Mouse (Mus musculus) midbrain, postnatal 0 days (tissue): ENCODE measurements around the gene Sh3pxd2b. TPM values are rescaled to one million over a fixed set of nuclear protein-coding genes. Genes with fewer than 3 reads are reported as not detected.

Experiments used
- ATAC-seq: fragments of 200-750 bp; cut with Nextera tagmentation; 2 replicates; pipeline ENCODE4 v1.8.0; 2017; ENCODE audit warnings: moderate number of reproducible peaks, mild to moderate bottlenecking, moderate TSS enrichment, moderate library complexity; ENCODE audit not compliant: low FRiP score
- DNase-seq: peaks from one replicate; pipeline ENCODE4 v3.0.0-alpha.2; 2015; ENCODE audit warnings: low spot score
- H3K27ac ChIP-seq: fragments of 300-500 bp; sonication (generic); 2 replicates; pipeline ENCODE4 v1.5.1; 2014; ENCODE audit warnings: low read depth, mild to moderate bottlenecking, low read length, mixed read lengths
- H3K27me3 ChIP-seq: fragments of 300-500 bp; sonication (generic); 2 replicates; pipeline ENCODE4 v1.6.1; 2014; ENCODE audit warnings: low read length, control low read depth, mixed read lengths; ENCODE audit not compliant: insufficient read depth
- H3K36me3 ChIP-seq: fragments of 300-500 bp; sonication (generic); 2 replicates; pipeline ENCODE4 v1.6.1; 2014; ENCODE audit warnings: low read length, control low read depth, mixed read lengths; ENCODE audit not compliant: insufficient read depth
- H3K4me1 ChIP-seq: fragments of 300-500 bp; sonication (generic); 2 replicates; pipeline ENCODE4 v1.6.1; 2014; ENCODE audit warnings: mild to moderate bottlenecking, control low read depth, antibody characterized with exemption, low read length, mixed read lengths; ENCODE audit not compliant: insufficient read depth
- H3K4me2 ChIP-seq: fragments of 300-500 bp; sonication (generic); 2 replicates; pipeline ENCODE4 v1.6.1; 2014; ENCODE audit warnings: low read depth, mild to moderate bottlenecking, low read length, mixed read lengths; ENCODE audit not compliant: poor library complexity, severe bottlenecking
- H3K4me3 ChIP-seq: fragments of 300-500 bp; sonication (generic); 2 replicates; pipeline ENCODE4 v1.5.1; 2014; ENCODE audit warnings: low read depth, mild to moderate bottlenecking, low read length, moderate library complexity
- H3K9ac ChIP-seq: fragments of 300-500 bp; sonication (generic); replicated peaks from 2 replicates; pipeline ENCODE4 v1.6.1; 2014; ENCODE audit warnings: mild to moderate bottlenecking, low read length, moderate library complexity, mixed read lengths; ENCODE audit not compliant: poor library complexity, severe bottlenecking
- H3K9me3 ChIP-seq: fragments of 300-500 bp; sonication (generic); 2 replicates; pipeline ENCODE4 v1.6.1; 2016; ENCODE audit warnings: low read length, control low read depth
- CTCF ChIP-seq: IDR thresholded peaks from 2 replicates; pipeline ENCODE4 v1.5.1; 2016; ENCODE audit warnings: antibody characterized with exemption, mild to moderate bottlenecking
- WGBS: fragments of 180-500 bp; shearing (Covaris S2); extraction: QIAGEN DNeasy Blood & Tissue Kit; methylation state at CpG from one replicate; pipeline ENCODE4 v1.1.7; 2014; 5-methylcytosine and 5-hydroxymethylcytosine counted together
- polyA plus RNA-seq: library from polyadenylated mRNA; unstranded; fragments of >200 nt; fragmentation: Nextera tagmentation; extraction: Ambion mirVana; gene quantifications from 2 replicates; pipeline ENCODE4 v1.2.1, GENCODE M21; 2015
- total RNA-seq: library from RNA; depleted of rRNA; stranded (reverse); fragments of >200 nt; gene quantifications from 2 replicates; pipeline ENCODE4 v1.2.3, GENCODE M21; 2014

Sh3pxd2b gene
- total and polyA plus RNA-seq, 2 experiments from 2014 or later, result 8.7 to 47.5 TPM

GRCm38 (mm10) chr11:32409823-32410562 is 62.4 kb downstream of the Sh3pxd2b start:
- no peak for DNase-seq
- Histone ChIP-seq H3K9me3 (no peaks in the 10 kb centered on the region), H3K9ac (no peak overlapping the region)

GRCm38 (mm10) chr11:32420001-32420400 is 72.4 kb downstream of the Sh3pxd2b start:
- ATAC-seq, result no peak
- no peaks in the 10 kb centered on the region for H3K27me3 ChIP-seq
- no peak for DNase-seq
- peaks cover 51% of the 10 kb centered on the region for H3K36me3 ChIP-seq
- no peak overlapping the region for H3K27ac ChIP-seq
- no peak overlapping the region for H3K4me3 ChIP-seq
- H3K9ac ChIP-seq, result no peak overlapping the region
- 81% methylated on average over 5 of the region's 5 CpGs for WGBS
- no peaks in the 10 kb centered on the region for H3K9me3 ChIP-seq
- H3K4me1 ChIP-seq, result no peaks in the 10 kb centered on the region
- no peak for TF ChIP-seq CTCF
- no peak overlapping the region for H3K4me2 ChIP-seq

More at GRCm38 (mm10) chr11:32409823-32410562, 62.4 kb downstream of the Sh3pxd2b start:
- Histone ChIP-seq H3K4me1 (no peaks in the 10 kb centered on the region), H3K4me2 (no peak overlapping the region), H3K36me3 (peaks cover 32% of the 10 kb centered on the region), H3K4me3 (no peak overlapping the region), H3K27ac (no peak overlapping the region), H3K27me3 (no peaks in the 10 kb centered on the region)
- TF ChIP-seq CTCF, result no peak
- no peak for ATAC-seq
- 86% methylated on average over 11 of the region's 11 CpGs for WGBS

GRCm38 (mm10) chr11:32423311-32423710 is 75.7 kb downstream of the Sh3pxd2b start:
- TF ChIP-seq CTCF, result no peak
- no peak overlapping the region for H3K9ac ChIP-seq
- H3K27ac ChIP-seq, result no peak overlapping the region
- DNase-seq, result no peak
- H3K4me1 ChIP-seq, result no peaks in the 10 kb centered on the region
- no peak overlapping the region for H3K4me2 ChIP-seq
- no peak for ATAC-seq
- WGBS, result 77% methylated on average over 12 of the region's 12 CpGs
- no peak overlapping the region for H3K4me3 ChIP-seq
- H3K36me3 ChIP-seq, result peaks cover 41% of the 10 kb centered on the region
- no peaks in the 10 kb centered on the region for H3K9me3 ChIP-seq
- no peaks in the 10 kb centered on the region for H3K27me3 ChIP-seq

- Histone ChIP-seq H3K9me3 (no peaks in the 10 kb centered on the region), H3K36me3 (peaks cover 39% of the 10 kb centered on the region), H3K27me3 (no peaks in the 10 kb centered on the region), H3K4me1 (no peaks in the 10 kb centered on the region), H3K4me2 (no peak overlapping the region), H3K4me3 (no peak overlapping the region), H3K27ac (no peak overlapping the region), H3K9ac (no peak overlapping the region)
- DNase-seq (no peak), ATAC-seq (no peak)
- no peak for TF ChIP-seq CTCF
- 84% methylated on average over 4 of the region's 4 CpGs for WGBS
Measured at GRCm38 (mm10) chr11:32424600-32424999, 77.0 kb downstream of the Sh3pxd2b start.

- TF ChIP-seq CTCF, result no peak
- Histone ChIP-seq H3K4me3 (no peak overlapping the region), H3K36me3 (peaks cover 34% of the 10 kb centered on the region), H3K27me3 (no peaks in the 10 kb centered on the region), H3K27ac (no peak overlapping the region), H3K4me2 (no peak overlapping the region), H3K9me3 (no peaks in the 10 kb centered on the region), H3K4me1 (no peaks in the 10 kb centered on the region), H3K9ac (no peak overlapping the region)
- DNase-seq (no peak), ATAC-seq (no peak)
- 81% methylated on average over 10 of the region's 10 CpGs for WGBS
Measured at GRCm38 (mm10) chr11:32425043-32425658, 77.5 kb downstream of the Sh3pxd2b start.

- peaks cover 27% of the 10 kb centered on the region for H3K36me3 ChIP-seq
- H3K4me3 ChIP-seq, result no peak overlapping the region
- H3K4me2 ChIP-seq, result no peak overlapping the region
- H3K4me1 ChIP-seq, result no peaks in the 10 kb centered on the region
- H3K9ac ChIP-seq, result no peak overlapping the region
- no peak for TF ChIP-seq CTCF
- DNase-seq (no peak), ATAC-seq (no peak)
- WGBS, result 85% methylated on average over 7 of the region's 7 CpGs
- H3K27ac ChIP-seq, result no peak overlapping the region
- H3K9me3 ChIP-seq, result no peaks in the 10 kb centered on the region
- no peaks in the 10 kb centered on the region for H3K27me3 ChIP-seq
Measured at GRCm38 (mm10) chr11:32427537-32427936, 79.9 kb downstream of the Sh3pxd2b start.
